Mouse (Mus musculus) cerebellum, adult 2 months (tissue): Measurements from ENCODE around the gene Tead3.

ENCODE experiments used
- CTCF ChIP-seq: fragments of 200-500 bp; IDR thresholded peaks from 2 replicates; pipeline ENCODE4 v1.5.1; 2011; ENCODE audit warnings: low read depth, mild to moderate bottlenecking, control low read depth, low read length, moderate library complexity, borderline replicate concordance; ENCODE audit not compliant: insufficient read depth
- POLR2A ChIP-seq: fragments of 200-500 bp; IDR thresholded peaks from 2 replicates; pipeline ENCODE4 v1.6.1; 2011; ENCODE audit warnings: low read length, control low read depth, borderline replicate concordance; ENCODE audit not compliant: insufficient read depth

GRCm38 (mm10) chr17:28373821-28374220, 23.2 kb upstream of the Tead3 start:
- TF ChIP-seq CTCF (peak; percentile 57; the same call in 1 of the 2 replicates), POLR2A (no peak)
